ENCODE assay signal across 10 mouse cellular contexts in genomic region chr15:99470224-99470761, GRCm38 (mm10). TPM values are rescaled to one million over a fixed set of nuclear protein-coding genes. Genes with fewer than 3 reads are reported as not detected.
DNase-seq lines count a peak whose midpoint lies in the region; ATAC-seq lines count a peak whose summit lies in the region.
"Had no signal": no experiment of that assay in that cellular context is flagged by ENCODE, and none has a peak within 500 bp of the region (broad histone marks: within the 10 kb centered on the region; RNA-seq: fewer than 3 reads in every experiment).

No protein-coding gene starts in this region.

- H3K36me3 ChIP-seq in kidney, embryonic 14.5 days (ENCODE audit: control insufficient read depth, insufficient read depth, low read length): peaks cover 4% of the 10 kb centered on the region; the same call in 1 of the 2 replicates
- peaks cover 13% of the 10 kb centered on the region for H3K36me3 ChIP-seq in kidney, embryonic 15.5 days

- ATAC-seq in kidney, embryonic 14.5 days (ENCODE audit: low FRiP score, low TSS enrichment): no peak
- ATAC-seq in cerebellum, adult (ENCODE audit: insufficient number of reproducible peaks, low FRiP score, low TSS enrichment): peak; percentile 59; the same call in 1 of the 2 replicates
- ATAC-seq in kidney, embryonic 15.5 days (replicated peaks; ENCODE audit: low FRiP score): no peak

- peaks cover 7% of the 10 kb centered on the region; the same call in 1 of the 2 replicates for H3K4me1 ChIP-seq in kidney, embryonic 14.5 days (ENCODE audit: control insufficient read depth, insufficient read depth, low read length)
- peaks cover 41% of the 10 kb centered on the region for H3K4me1 ChIP-seq in kidney, embryonic 15.5 days

- no peaks in the 10 kb centered on the region for H3K9me3 ChIP-seq in kidney, embryonic 14.5 days (ENCODE audit: control insufficient read depth, low read length)
- no peaks in the 10 kb centered on the region for H3K9me3 ChIP-seq in kidney, embryonic 15.5 days (replicated peaks)
- H3K9me3 ChIP-seq: lung, embryonic 15.5 days had no signal

- H3K4me2 ChIP-seq in kidney, embryonic 14.5 days (replicated peaks; ENCODE audit: low read depth, low read length): no peak overlapping the region
- H3K4me2 ChIP-seq in kidney, embryonic 15.5 days: no peak overlapping the region

- no peak overlapping the region for H3K9ac ChIP-seq in kidney, embryonic 14.5 days (ENCODE audit: low read depth, low read length)
- H3K9ac ChIP-seq in kidney, embryonic 15.5 days: no peak overlapping the region
- H3K9ac ChIP-seq: lung, embryonic 15.5 days had no signal

- 83% methylated on average over 31 of the region's 31 CpGs for WGBS in kidney, embryonic 14.5 days
- 83% methylated on average over 31 of the region's 31 CpGs for WGBS in kidney, embryonic 15.5 days

- DNase-seq in kidney, adult 11 months: peak; percentile 28
- peak; percentile 40 for DNase-seq in gastrocnemius, postnatal 10 days
- DNase-seq in embryo, embryonic 9.5 days (ENCODE audit: extremely low spot score): no peak
- no peak for DNase-seq in layer of hippocampus, postnatal 25 days (ENCODE audit: extremely low spot score in 1 of 2, low spot score in 1 of 2)
- DNase-seq in retina, embryonic 14.5 days (ENCODE audit: low spot score): no peak

- no peaks in the 10 kb centered on the region for H3K27me3 ChIP-seq in kidney, embryonic 14.5 days (ENCODE audit: control insufficient read depth, insufficient read depth, low read length)
- H3K27me3 ChIP-seq in kidney, embryonic 15.5 days: no peaks in the 10 kb centered on the region
- H3K27me3 ChIP-seq: lung, embryonic 15.5 days had no signal

- H3K4me3 ChIP-seq in kidney, embryonic 14.5 days (ENCODE audit: low read length): no peak overlapping the region
- H3K4me3 ChIP-seq in kidney, embryonic 15.5 days (replicated peaks): no peak overlapping the region
- H3K4me3 ChIP-seq: lung, embryonic 15.5 days; myocyte had no signal

- H3K27ac ChIP-seq in kidney, embryonic 14.5 days (ENCODE audit: low read depth, low read length): no peak overlapping the region
- peak overlapping the region; percentile 29; the same call in 1 of the 2 replicates for H3K27ac ChIP-seq in kidney, embryonic 15.5 days
- H3K27ac ChIP-seq: lung, embryonic 15.5 days had no signal

RNA-seq across cellular contexts. Expression of gene Bcdin3d, which starts 4.2 kb away (rescaled TPM):
- polyA plus RNA-seq in kidney, embryonic 14.5 days (2014; fragmentation: Nextera tagmentation; extraction: Ambion mirVana): 13.2 and 16.9 TPM in 2 replicates
- 1 to 10 TPM; 5.3 TPM for total RNA-seq in gastrocnemius, postnatal 10 days (2021)
- 15.6 and 17.3 TPM in 2 replicates for polyA plus RNA-seq in kidney, embryonic 15.5 days (2015; fragmentation: Nextera tagmentation; extraction: Ambion mirVana)
- 1 to 10 TPM; 5.0 to 5.3 TPM for total RNA-seq in layer of hippocampus, postnatal 25 days (2021)

RNA-seq across cellular contexts. Expression of gene Nckap5l, which starts 12.7 kb away (rescaled TPM):
- polyA plus RNA-seq in kidney, embryonic 14.5 days (2014; fragmentation: Nextera tagmentation; extraction: Ambion mirVana): 9.3 and 11.8 TPM in 2 replicates
- total RNA-seq in gastrocnemius, postnatal 10 days (2021): 10 to 100 TPM; 12.3 to 21.0 TPM
- 9.5 and 11.1 TPM in 2 replicates for polyA plus RNA-seq in kidney, embryonic 15.5 days (2015; fragmentation: Nextera tagmentation; extraction: Ambion mirVana)
- 10 to 100 TPM; 18.4 to 26.0 TPM for total RNA-seq in layer of hippocampus, postnatal 25 days (2021)

RNA-seq across cellular contexts. Expression of gene Faim2, which starts 57.7 kb away (rescaled TPM):
- polyA plus RNA-seq in kidney, embryonic 14.5 days (2014; fragmentation: Nextera tagmentation; extraction: Ambion mirVana): not detected in 2 replicates
- total RNA-seq in gastrocnemius, postnatal 10 days (2021): under 1 TPM; 0.43 to 0.59 TPM
- 0.30 and 1.1 TPM in 2 replicates for polyA plus RNA-seq in kidney, embryonic 15.5 days (2015; fragmentation: Nextera tagmentation; extraction: Ambion mirVana)
- 100 to 1,000 TPM; 317 to 343 TPM for total RNA-seq in layer of hippocampus, postnatal 25 days (2021)

Comparison
In these comparisons a context has a peak if more than half of its experiments do, and no peak if none do; other contexts are left out.
1. DNase-seq: peak in kidney, adult 11 months (single experiment) and gastrocnemius, postnatal 10 days (single experiment); none in embryo, embryonic 9.5 days (single experiment), layer of hippocampus, postnatal 25 days (0 of 2) and retina, embryonic 14.5 days (single experiment).
2. RNA of gene Faim2, which starts 57.7 kb away (total RNA-seq): 317 to 343 TPM in layer of hippocampus, postnatal 25 days; 0.43 to 0.59 TPM in gastrocnemius, postnatal 10 days; every median in the first group is over 100 times any median in the second.